Comparison of ENCODE assay signal across 17 mouse cellular contexts in the genomic region with DNA sequence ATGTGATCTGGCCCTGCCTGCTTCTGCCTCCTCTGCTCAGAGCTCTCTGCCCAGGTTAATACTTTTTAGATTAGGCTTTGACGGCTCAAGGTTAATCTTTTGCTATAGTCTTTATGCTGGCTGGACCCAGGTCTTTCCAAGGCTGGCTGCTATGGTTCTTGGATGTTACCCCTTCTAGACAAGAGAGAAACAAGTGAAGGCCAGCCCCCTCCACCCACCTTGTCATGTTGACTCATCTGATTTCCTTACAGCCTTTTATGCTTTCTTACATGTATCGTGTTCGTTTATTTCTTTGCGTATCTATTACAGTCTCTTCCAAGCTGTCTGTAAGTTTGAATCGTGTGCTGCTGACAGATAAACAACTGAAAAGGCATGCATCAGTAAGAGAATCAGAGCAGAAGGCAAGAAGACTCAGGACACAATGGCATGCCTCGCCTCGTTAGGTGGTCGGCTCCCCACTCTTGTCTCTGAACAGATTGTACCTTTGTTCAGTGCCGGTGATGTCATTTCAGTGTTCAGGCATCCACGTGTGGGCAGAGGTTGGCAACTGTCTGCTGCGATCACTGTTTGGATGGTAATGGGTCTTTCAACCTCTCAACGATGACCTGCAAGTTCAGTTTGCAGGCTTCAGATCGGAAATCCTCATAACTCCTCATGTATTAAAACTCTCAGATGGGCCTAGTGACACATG.
"Had no signal": no experiment of that assay in that cellular context is flagged by ENCODE, and none has a peak within 500 bp of the region (broad histone marks: within the 10 kb centered on the region; RNA-seq: fewer than 3 reads in every experiment).

No protein-coding gene starts in this region.

- H3K27me3 ChIP-seq: kidney, embryonic 15.5 days; limb, embryonic 13.5 days; liver, embryonic 15.5 days; midbrain, embryonic 12.5 days; neural tube, embryonic 13.5 days had no signal

- H3K9me3 ChIP-seq: kidney, embryonic 15.5 days; limb, embryonic 13.5 days; liver, embryonic 15.5 days; midbrain, embryonic 12.5 days; neural tube, embryonic 13.5 days had no signal

- H3K36me3 ChIP-seq: kidney, embryonic 15.5 days; limb, embryonic 13.5 days; liver, embryonic 15.5 days; midbrain, embryonic 12.5 days; neural tube, embryonic 13.5 days had no signal

- H3K27ac ChIP-seq: kidney, embryonic 15.5 days; limb, embryonic 13.5 days; liver, embryonic 15.5 days; midbrain, embryonic 12.5 days; neural tube, embryonic 13.5 days; stomach, postnatal 0 days had no signal

- ATAC-seq: lung, postnatal 0 days; midbrain, embryonic 16.5 days had no signal

- H3K4me1 ChIP-seq: kidney, embryonic 15.5 days; limb, embryonic 13.5 days; liver, embryonic 15.5 days had no signal

- DNase-seq: kidney, adult 11 months; kidney, postnatal 14 days; layer of hippocampus, adult 9-11 months; layer of hippocampus, postnatal 36 days; left cerebral cortex, postnatal 4 days; lung, adult 2 months; lung, postnatal 36 days; right cerebral cortex, postnatal 14 days; thymus, postnatal 14 days had no signal

- H3K4me3 ChIP-seq: kidney, embryonic 15.5 days; limb, embryonic 13.5 days; liver, embryonic 15.5 days; midbrain, embryonic 12.5 days; neural tube, embryonic 13.5 days had no signal
